Mouse (Mus musculus): ENCODE measurements around the gene Fam49a. TPM values are rescaled to one million over a fixed set of nuclear protein-coding genes. Genes with fewer than 3 reads are reported as not detected.
"Not testable (repeated sequence)": the region's sequence is repeated elsewhere in the genome, so short reads cannot be mapped to it uniquely, and the experiment has no call there.

Gene Fam49a
- polyA plus RNA-seq, 1 experiment from 2014 or later: 6.4 TPM

GRCm38 (mm10) chr12:12243148-12243547 is 18.8 kb upstream of the Fam49a start:
- Histone ChIP-seq H3K27ac (replicated peaks) (no peak overlapping the region), H3K4me3 (no peak overlapping the region), H3K4me1 (peaks cover 4% of the 10 kb centered on the region; the same call in 1 of the 2 replicates), H3K36me3 (replicated peaks) (no peaks in the 10 kb centered on the region), H3K9me3 (no peaks in the 10 kb centered on the region), H3K27me3 (replicated peaks; ENCODE audit: low read depth, poor library complexity, severe bottlenecking) (no peaks in the 10 kb centered on the region)
- WGBS: 85% methylated on average over 3 of the region's 3 CpGs
- DNase-seq (ENCODE audit: low spot score): no peak

- not testable (repeated sequence) for H3K4me3 ChIP-seq; H3K9me3 ChIP-seq; H3K36me3 ChIP-seq (replicated peaks); DNase-seq (ENCODE audit: low spot score); H3K27me3 ChIP-seq (replicated peaks; ENCODE audit: low read depth, poor library complexity, severe bottlenecking); H3K27ac ChIP-seq (replicated peaks); H3K4me1 ChIP-seq
- 90% methylated on average over 4 of the region's 4 CpGs for WGBS
Measured at GRCm38 (mm10) chr12:12247023-12247422, 14.9 kb upstream of the Fam49a start.

- 53% methylated on average over 2 of the region's 2 CpGs for WGBS
- H3K27me3 ChIP-seq (replicated peaks; ENCODE audit: low read depth, poor library complexity, severe bottlenecking): no peaks in the 10 kb centered on the region
- no peak overlapping the region for H3K27ac ChIP-seq (replicated peaks)
- no peak overlapping the region for H3K4me3 ChIP-seq
- no peaks in the 10 kb centered on the region for H3K9me3 ChIP-seq
- DNase-seq (ENCODE audit: low spot score): no peak
- no peaks in the 10 kb centered on the region for H3K4me1 ChIP-seq
- H3K36me3 ChIP-seq (replicated peaks): no peaks in the 10 kb centered on the region
Measured at GRCm38 (mm10) chr12:12249521-12249920, 12.4 kb upstream of the Fam49a start.

GRCm38 (mm10) chr12:12253526-12253925 is 8.4 kb upstream of the Fam49a start:
- Histone ChIP-seq H3K9me3 (no peaks in the 10 kb centered on the region), H3K4me3 (no peak overlapping the region), H3K27ac (replicated peaks) (no peak overlapping the region), H3K4me1 (no peaks in the 10 kb centered on the region), H3K27me3 (replicated peaks; ENCODE audit: low read depth, poor library complexity, severe bottlenecking) (no peaks in the 10 kb centered on the region), H3K36me3 (replicated peaks) (no peaks in the 10 kb centered on the region)
- DNase-seq (ENCODE audit: low spot score): no peak
- WGBS: 69% methylated on average over 5 of the region's 5 CpGs

- DNase-seq (ENCODE audit: low spot score): no peak
- Histone ChIP-seq H3K36me3 (replicated peaks) (no peaks in the 10 kb centered on the region), H3K4me3 (no peak overlapping the region), H3K9me3 (no peaks in the 10 kb centered on the region), H3K27ac (replicated peaks) (no peak overlapping the region), H3K27me3 (replicated peaks; ENCODE audit: low read depth, poor library complexity, severe bottlenecking) (no peaks in the 10 kb centered on the region), H3K4me1 (no peaks in the 10 kb centered on the region)
- WGBS: 84% methylated on average over 4 of the region's 4 CpGs
Measured at GRCm38 (mm10) chr12:12254139-12254538, 7.8 kb upstream of the Fam49a start.

- no peak for DNase-seq (ENCODE audit: low spot score)
Measured at GRCm38 (mm10) chr12:12260979-12261960, 669 bp upstream of the Fam49a start.

GRCm38 (mm10) chr12:12263371-12263791 is 1.4 kb downstream of the Fam49a start:
- 0% methylated on average over 1 of the region's 1 CpGs for WGBS
- no peaks in the 10 kb centered on the region for H3K9me3 ChIP-seq
- H3K27me3 ChIP-seq (replicated peaks; ENCODE audit: low read depth, poor library complexity, severe bottlenecking): peaks cover 26% of the 10 kb centered on the region
- H3K27ac ChIP-seq (replicated peaks): no peak overlapping the region
- no peak for DNase-seq (ENCODE audit: low spot score)
- H3K4me3 ChIP-seq: peak overlapping the region; percentile 72; the same call in 1 of the 2 replicates
- peaks cover 26% of the 10 kb centered on the region for H3K4me1 ChIP-seq
- no peaks in the 10 kb centered on the region for H3K36me3 ChIP-seq (replicated peaks)

More at GRCm38 (mm10) chr12:12260979-12261960, 669 bp upstream of the Fam49a start:
- Histone ChIP-seq H3K36me3 (replicated peaks) (no peaks in the 10 kb centered on the region), H3K4me3 (peak overlapping the region; percentile 72), H3K27me3 (replicated peaks; ENCODE audit: low read depth, poor library complexity, severe bottlenecking) (peaks cover 26% of the 10 kb centered on the region), H3K27ac (replicated peaks) (no peak overlapping the region), H3K4me1 (peaks cover 26% of the 10 kb centered on the region), H3K9me3 (no peaks in the 10 kb centered on the region)
- WGBS: 64% methylated on average over 9 of the region's 9 CpGs

- 76% methylated on average over 5 of the region's 5 CpGs for WGBS
- Histone ChIP-seq H3K4me1 (peaks cover 26% of the 10 kb centered on the region), H3K27me3 (replicated peaks; ENCODE audit: low read depth, poor library complexity, severe bottlenecking) (peaks cover 26% of the 10 kb centered on the region), H3K27ac (replicated peaks) (no peak overlapping the region; the same call in 1 of the 2 replicates), H3K4me3 (no peak overlapping the region), H3K36me3 (replicated peaks) (no peaks in the 10 kb centered on the region), H3K9me3 (no peaks in the 10 kb centered on the region)
- DNase-seq (ENCODE audit: low spot score): no peak
Measured at GRCm38 (mm10) chr12:12264151-12264550, 2.2 kb downstream of the Fam49a start.

- no peak for DNase-seq (ENCODE audit: low spot score)
- Histone ChIP-seq H3K9me3 (no peaks in the 10 kb centered on the region), H3K36me3 (replicated peaks) (no peaks in the 10 kb centered on the region), H3K4me1 (peaks cover 26% of the 10 kb centered on the region), H3K27ac (replicated peaks) (no peak overlapping the region), H3K4me3 (no peak overlapping the region), H3K27me3 (replicated peaks; ENCODE audit: low read depth, poor library complexity, severe bottlenecking) (peaks cover 20% of the 10 kb centered on the region)
- WGBS: 67% methylated on average over 1 of the region's 1 CpGs
Measured at GRCm38 (mm10) chr12:12266552-12266951, 4.6 kb downstream of the Fam49a start.

GRCm38 (mm10) chr12:12270495-12270894 is 8.6 kb downstream of the Fam49a start:
- Histone ChIP-seq H3K36me3 (replicated peaks) (no peaks in the 10 kb centered on the region), H3K4me3 (no peak overlapping the region), H3K27ac (replicated peaks) (no peak overlapping the region), H3K27me3 (replicated peaks; ENCODE audit: low read depth, poor library complexity, severe bottlenecking) (no peaks in the 10 kb centered on the region), H3K4me1 (peaks cover 6% of the 10 kb centered on the region), H3K9me3 (no peaks in the 10 kb centered on the region)
- 80% methylated on average over 3 of the region's 3 CpGs for WGBS
- DNase-seq (ENCODE audit: low spot score): no peak

GRCm38 (mm10) chr12:12274115-12274514 is 12.2 kb downstream of the Fam49a start:
- Histone ChIP-seq H3K4me3 (no peak overlapping the region), H3K27me3 (replicated peaks; ENCODE audit: low read depth, poor library complexity, severe bottlenecking) (no peaks in the 10 kb centered on the region), H3K4me1 (peaks cover 9% of the 10 kb centered on the region), H3K36me3 (replicated peaks) (no peaks in the 10 kb centered on the region), H3K27ac (replicated peaks) (peak overlapping the region; percentile 24; the same call in 1 of the 2 replicates), H3K9me3 (no peaks in the 10 kb centered on the region)
- DNase-seq (ENCODE audit: low spot score): peak; percentile 30
- 28% methylated on average over 6 of the region's 6 CpGs for WGBS

GRCm38 (mm10) chr12:12275124-12275779 is 13.3 kb downstream of the Fam49a start:
- peaks cover 9% of the 10 kb centered on the region for H3K4me1 ChIP-seq
- H3K27ac ChIP-seq (replicated peaks): no peak overlapping the region
- 82% methylated on average over 4 of the region's 4 CpGs for WGBS
- no peak for DNase-seq (ENCODE audit: low spot score)
- H3K4me3 ChIP-seq: no peak overlapping the region
- no peaks in the 10 kb centered on the region for H3K9me3 ChIP-seq
- no peaks in the 10 kb centered on the region for H3K36me3 ChIP-seq (replicated peaks)
- no peaks in the 10 kb centered on the region for H3K27me3 ChIP-seq (replicated peaks; ENCODE audit: low read depth, poor library complexity, severe bottlenecking)

All from embryonic facial prominence, embryonic 10.5 days (tissue).